Mouse (Mus musculus): Measurements from ENCODE around the gene Gm12845. TPM values are rescaled to one million over a fixed set of nuclear protein-coding genes. Genes with fewer than 3 reads are reported as not detected.

Gene Gm12845
- total and polyA plus RNA-seq, 3 experiments: not detected

- H3K9me3 ChIP-seq (replicated peaks; ENCODE audit: insufficient read depth, low read length): no peaks in the 10 kb centered on the region
- no peaks in the 10 kb centered on the region for H3K79me2 ChIP-seq (ENCODE audit: control insufficient read depth, insufficient read depth, low read length, poor library complexity)
- H3K27ac ChIP-seq (ENCODE audit: control insufficient read depth, low read depth, low read length): no peak overlapping the region
- TF ChIP-seq HCFC1 (IDR thresholded peaks at IDR 0.05; ENCODE audit: low read depth, low read length) (no peak), CTCF (IDR thresholded peaks at IDR 0.05 in 2 of 3, conservative IDR thresholded peaks at IDR 0.05 in 1 of 3; ENCODE audit: control insufficient read depth in 1 of 3, insufficient read depth in 1 of 3, low read depth in 2 of 3, low read length in 3 of 3, poor library complexity in 1 of 3, severe bottlenecking in 1 of 3) (no peak), ZNF384 (IDR thresholded peaks at IDR 0.05; ENCODE audit: low read depth, low read length) (no peak), E2F4 (IDR thresholded peaks at IDR 0.05; ENCODE audit: borderline replicate concordance, low read depth, low read length) (no peak), CHD1 (IDR thresholded peaks at IDR 0.05; ENCODE audit: low read depth, low read length) (no peak), POLR2AphosphoS2 (IDR thresholded peaks at IDR 0.05; ENCODE audit: low read length) (no peak), CHD2 (IDR thresholded peaks at IDR 0.05; ENCODE audit: low read length) (no peak), POLR2A (IDR thresholded peaks at IDR 0.05; ENCODE audit: control insufficient read depth in 1 of 2, insufficient read depth in 1 of 2, low read depth in 1 of 2, low read length in 2 of 2, poor library complexity in 1 of 2) (no peak), ETS1 (IDR thresholded peaks at IDR 0.05; ENCODE audit: low read depth, low read length) (no peak), SIN3A (IDR thresholded peaks at IDR 0.05; ENCODE audit: low read length) (no peak), MAFK (IDR thresholded peaks at IDR 0.05; ENCODE audit: borderline replicate concordance, low read depth, low read length) (no peak), POLR2AphosphoS5 (IDR thresholded peaks at IDR 0.05; ENCODE audit: borderline replicate concordance, low read depth, low read length) (no peak), MXI1 (IDR thresholded peaks at IDR 0.05; ENCODE audit: low read depth, low read length) (no peak), MAX (IDR thresholded peaks at IDR 0.05; ENCODE audit: low read length) (no peak), TAL1 (IDR thresholded peaks at IDR 0.05; ENCODE audit: low read length) (no peak), ZC3H11A (IDR thresholded peaks at IDR 0.05; ENCODE audit: low read depth, low read length) (no peak)
- DNase-seq (ENCODE audit: low read depth, low spot score): no peak
- H3K36me3 ChIP-seq (ENCODE audit: control insufficient read depth in 1 of 2, insufficient read depth in 2 of 2, low read length in 2 of 2): no peaks in the 10 kb centered on the region
- no peak overlapping the region for H3K4me3 ChIP-seq (ENCODE audit: control insufficient read depth in 1 of 2, insufficient read depth in 1 of 2, low read depth in 2 of 2, low read length in 2 of 2)
- H3K27me3 ChIP-seq (ENCODE audit: control insufficient read depth in 1 of 2, insufficient read depth in 2 of 2, low read length in 2 of 2): peaks cover 0 to 5% of the 10 kb centered on the region in 2 experiments; a peak in 1 of 4 replicates
- no peaks in the 10 kb centered on the region for H3K4me1 ChIP-seq (ENCODE audit: control insufficient read depth in 1 of 2, insufficient read depth in 2 of 2, low read length in 2 of 2)
- H3K9ac ChIP-seq (ENCODE audit: control insufficient read depth, low read depth, low read length, poor library complexity, severe bottlenecking): no peak overlapping the region
These were observed 35.9 kb downstream of the Gm12845 start for GRCm38 (mm10) chr4:117760151-117760550.

DNA sequence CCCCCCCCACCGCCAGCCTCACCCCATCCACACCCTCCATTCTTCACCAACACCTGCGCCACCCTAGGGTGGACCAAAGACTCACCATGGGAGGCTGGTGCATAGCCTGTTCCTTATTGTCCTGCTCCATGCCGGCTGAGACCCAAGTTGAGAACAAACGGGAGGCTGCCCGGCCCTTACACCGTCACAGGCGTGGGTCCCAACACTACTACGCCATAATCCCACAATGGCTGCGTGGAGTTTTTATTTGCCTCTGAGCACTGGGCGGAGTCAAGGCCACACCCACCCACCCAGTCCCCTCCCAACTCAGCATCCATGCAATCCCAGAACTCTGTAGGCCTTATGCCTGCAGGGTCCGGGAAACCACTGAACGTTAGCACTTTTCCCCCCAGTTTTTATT lies 41.2 kb downstream of the Gm12845 start, which contains the start of gene Klf17:
Gene Klf17 (minus strand): TSS at position 233 of the 400 bp plus-strand sequence.
- peaks cover 0 to 5% of the 10 kb centered on the region in 2 experiments; a peak in 1 of 4 replicates for H3K27me3 ChIP-seq (ENCODE audit: control insufficient read depth in 1 of 2, insufficient read depth in 2 of 2, low read length in 2 of 2)
- H3K4me3 ChIP-seq (ENCODE audit: control insufficient read depth in 1 of 2, insufficient read depth in 1 of 2, low read depth in 2 of 2, low read length in 2 of 2): no peak within 1 kb of the TSS
- TF ChIP-seq HCFC1 (IDR thresholded peaks at IDR 0.05; ENCODE audit: low read depth, low read length): no peak
- no peak for TF ChIP-seq TAL1 (IDR thresholded peaks at IDR 0.05; ENCODE audit: low read length)
- TF ChIP-seq JUND (IDR thresholded peaks at IDR 0.05; ENCODE audit: low read depth, low read length): no peak
- no peak for TF ChIP-seq RCOR1 (IDR thresholded peaks at IDR 0.05; ENCODE audit: low read depth, low read length)
- H3K36me3 ChIP-seq (ENCODE audit: control insufficient read depth in 1 of 2, insufficient read depth in 2 of 2, low read length in 2 of 2): no peaks in the 10 kb centered on the region
- no peak for DNase-seq (ENCODE audit: low read depth, low spot score)
- no peaks in the 10 kb centered on the region for H3K79me2 ChIP-seq (ENCODE audit: control insufficient read depth, insufficient read depth, low read length, poor library complexity)
- no peaks in the 10 kb centered on the region for H3K9me3 ChIP-seq (replicated peaks; ENCODE audit: insufficient read depth, low read length)
- no peak within 1 kb of the TSS for H3K9ac ChIP-seq (ENCODE audit: control insufficient read depth, low read depth, low read length, poor library complexity, severe bottlenecking)
- no peak within 1 kb of the TSS for H3K27ac ChIP-seq (ENCODE audit: control insufficient read depth, low read depth, low read length)
- no peaks in the 10 kb centered on the region for H3K4me1 ChIP-seq (ENCODE audit: control insufficient read depth in 1 of 2, insufficient read depth in 2 of 2, low read length in 2 of 2)
